Mouse (Mus musculus) midbrain, postnatal 0 days (tissue): ENCODE data around the gene Ppp1r9a. TPM values are rescaled to one million over a fixed set of nuclear protein-coding genes. Genes with fewer than 3 reads are reported as not detected.

Experiments used
- ATAC-seq: fragments of 200-750 bp; cut with Nextera tagmentation; 2 replicates; pipeline ENCODE4 v1.8.0; 2017; ENCODE audit warnings: moderate number of reproducible peaks, mild to moderate bottlenecking, moderate TSS enrichment, moderate library complexity; ENCODE audit not compliant: low FRiP score
- DNase-seq: peaks from one replicate; pipeline ENCODE4 v3.0.0-alpha.2; 2015; ENCODE audit warnings: low spot score
- H3K27ac ChIP-seq: fragments of 300-500 bp; sonication (generic); 2 replicates; pipeline ENCODE4 v1.5.1; 2014; ENCODE audit warnings: low read depth, mild to moderate bottlenecking, low read length, mixed read lengths
- H3K27me3 ChIP-seq: fragments of 300-500 bp; sonication (generic); 2 replicates; pipeline ENCODE4 v1.6.1; 2014; ENCODE audit warnings: low read length, control low read depth, mixed read lengths; ENCODE audit not compliant: insufficient read depth
- H3K36me3 ChIP-seq: fragments of 300-500 bp; sonication (generic); 2 replicates; pipeline ENCODE4 v1.6.1; 2014; ENCODE audit warnings: low read length, control low read depth, mixed read lengths; ENCODE audit not compliant: insufficient read depth
- H3K4me1 ChIP-seq: fragments of 300-500 bp; sonication (generic); 2 replicates; pipeline ENCODE4 v1.6.1; 2014; ENCODE audit warnings: mild to moderate bottlenecking, control low read depth, antibody characterized with exemption, low read length, mixed read lengths; ENCODE audit not compliant: insufficient read depth
- H3K4me2 ChIP-seq: fragments of 300-500 bp; sonication (generic); 2 replicates; pipeline ENCODE4 v1.6.1; 2014; ENCODE audit warnings: low read depth, mild to moderate bottlenecking, low read length, mixed read lengths; ENCODE audit not compliant: poor library complexity, severe bottlenecking
- H3K4me3 ChIP-seq: fragments of 300-500 bp; sonication (generic); 2 replicates; pipeline ENCODE4 v1.5.1; 2014; ENCODE audit warnings: low read depth, mild to moderate bottlenecking, low read length, moderate library complexity
- H3K9ac ChIP-seq: fragments of 300-500 bp; sonication (generic); replicated peaks from 2 replicates; pipeline ENCODE4 v1.6.1; 2014; ENCODE audit warnings: mild to moderate bottlenecking, low read length, moderate library complexity, mixed read lengths; ENCODE audit not compliant: poor library complexity, severe bottlenecking
- H3K9me3 ChIP-seq: fragments of 300-500 bp; sonication (generic); 2 replicates; pipeline ENCODE4 v1.6.1; 2016; ENCODE audit warnings: low read length, control low read depth
- CTCF ChIP-seq: IDR thresholded peaks from 2 replicates; pipeline ENCODE4 v1.5.1; 2016; ENCODE audit warnings: antibody characterized with exemption, mild to moderate bottlenecking
- WGBS: fragments of 180-500 bp; shearing (Covaris S2); extraction: QIAGEN DNeasy Blood & Tissue Kit; methylation state at CpG from one replicate; pipeline ENCODE4 v1.1.7; 2014; 5-methylcytosine and 5-hydroxymethylcytosine counted together
- polyA plus RNA-seq: library from polyadenylated mRNA; unstranded; fragments of >200 nt; fragmentation: Nextera tagmentation; extraction: Ambion mirVana; gene quantifications from 2 replicates; pipeline ENCODE4 v1.2.1, GENCODE M21; 2015
- total RNA-seq: library from RNA; depleted of rRNA; stranded (reverse); fragments of >200 nt; gene quantifications from 2 replicates; pipeline ENCODE4 v1.2.3, GENCODE M21; 2014

The Ppp1r9a gene
- total and polyA plus RNA-seq, 2 experiments from 2014 or later = 43.6 to 66.3 TPM

GRCm38 (mm10) chr6:4925966-4926687, 23.4 kb downstream of the Ppp1r9a start:
- DNase-seq (no peak), ATAC-seq (no peak)
- H3K27ac ChIP-seq = no peak overlapping the region
- H3K36me3 ChIP-seq = no peaks in the 10 kb centered on the region
- H3K27me3 ChIP-seq = no peaks in the 10 kb centered on the region
- 74% methylated on average over 14 of the region's 14 CpGs for WGBS
- no peak for TF ChIP-seq CTCF
- H3K4me2 ChIP-seq = no peak overlapping the region
- H3K4me3 ChIP-seq = no peak overlapping the region
- H3K4me1 ChIP-seq = no peaks in the 10 kb centered on the region
- no peak overlapping the region for H3K9ac ChIP-seq
- H3K9me3 ChIP-seq = no peaks in the 10 kb centered on the region

GRCm38 (mm10) chr6:4930321-4930720, 27.6 kb downstream of the Ppp1r9a start:
- ATAC-seq (no peak), DNase-seq (no peak)
- WGBS = 91% methylated on average over 3 of the region's 3 CpGs
- H3K4me1 ChIP-seq = no peaks in the 10 kb centered on the region
- no peak overlapping the region for H3K9ac ChIP-seq
- no peaks in the 10 kb centered on the region for H3K27me3 ChIP-seq
- H3K4me2 ChIP-seq = no peak overlapping the region
- H3K27ac ChIP-seq = no peak overlapping the region
- no peaks in the 10 kb centered on the region for H3K9me3 ChIP-seq
- no peak for TF ChIP-seq CTCF
- no peaks in the 10 kb centered on the region for H3K36me3 ChIP-seq
- no peak overlapping the region for H3K4me3 ChIP-seq

GRCm38 (mm10) chr6:4938901-4939300, 36.2 kb downstream of the Ppp1r9a start:
- no peak for TF ChIP-seq CTCF
- H3K9ac ChIP-seq = no peak overlapping the region
- no peaks in the 10 kb centered on the region for H3K4me1 ChIP-seq
- ATAC-seq (no peak), DNase-seq (no peak)
- H3K36me3 ChIP-seq = peaks cover 3% of the 10 kb centered on the region; the same call in 1 of the 2 replicates
- no peak overlapping the region for H3K4me3 ChIP-seq
- no peaks in the 10 kb centered on the region for H3K9me3 ChIP-seq
- H3K4me2 ChIP-seq = no peak overlapping the region
- H3K27ac ChIP-seq = no peak overlapping the region
- H3K27me3 ChIP-seq = no peaks in the 10 kb centered on the region
- WGBS = 25% methylated on average over 3 of the region's 3 CpGs

GRCm38 (mm10) chr6:4940086-4940485, 37.4 kb downstream of the Ppp1r9a start:
- no peak for ATAC-seq
- WGBS = 78% methylated on average over 6 of the region's 6 CpGs
- no peaks in the 10 kb centered on the region for H3K9me3 ChIP-seq
- H3K27me3 ChIP-seq = no peaks in the 10 kb centered on the region
- H3K4me1 ChIP-seq = no peaks in the 10 kb centered on the region
- no peak overlapping the region for H3K9ac ChIP-seq
- no peak overlapping the region for H3K27ac ChIP-seq
- H3K4me3 ChIP-seq = no peak overlapping the region
- TF ChIP-seq CTCF = no peak
- peaks cover 3% of the 10 kb centered on the region; the same call in 1 of the 2 replicates for H3K36me3 ChIP-seq
- H3K4me2 ChIP-seq = no peak overlapping the region
- DNase-seq = no peak

- peaks cover 2% of the 10 kb centered on the region; the same call in 1 of the 2 replicates for H3K36me3 ChIP-seq
- H3K4me3 ChIP-seq = no peak overlapping the region
- DNase-seq = no peak
- WGBS = 93% methylated on average over 9 of the region's 9 CpGs
- TF ChIP-seq CTCF = no peak
- no peaks in the 10 kb centered on the region for H3K9me3 ChIP-seq
- no peak for ATAC-seq
- no peaks in the 10 kb centered on the region for H3K4me1 ChIP-seq
- H3K27me3 ChIP-seq = no peaks in the 10 kb centered on the region
- no peak overlapping the region for H3K9ac ChIP-seq
- no peak overlapping the region for H3K27ac ChIP-seq
- no peak overlapping the region for H3K4me2 ChIP-seq
Measured at GRCm38 (mm10) chr6:4940639-4941038, 37.9 kb downstream of the Ppp1r9a start.

- H3K4me1 ChIP-seq = no peaks in the 10 kb centered on the region
- no peak overlapping the region for H3K4me3 ChIP-seq
- TF ChIP-seq CTCF = no peak
- H3K9me3 ChIP-seq = no peaks in the 10 kb centered on the region
- no peaks in the 10 kb centered on the region for H3K36me3 ChIP-seq
- ATAC-seq (no peak), DNase-seq (no peak)
- H3K27ac ChIP-seq = no peak overlapping the region
- H3K9ac ChIP-seq = no peak overlapping the region
- no peaks in the 10 kb centered on the region for H3K27me3 ChIP-seq
- H3K4me2 ChIP-seq = no peak overlapping the region
- 91% methylated on average over 2 of the region's 2 CpGs for WGBS
Measured at GRCm38 (mm10) chr6:4943821-4944220, 41.1 kb downstream of the Ppp1r9a start.
